Mouse (Mus musculus) thymus, postnatal 4 days (tissue): ENCODE measurements around the gene Zfp637.
"Not testable (repeated sequence)": the region's sequence is repeated elsewhere in the genome, so short reads cannot be mapped to it uniquely, and the experiment has no call there.

Experiments
- DNase-seq: peaks from one replicate; pipeline ENCODE4 v3.0.0; 2021

The Zfp637 gene

GRCm38 (mm10) chr6:117868187-117868586 is 27.2 kb downstream of the Zfp637 start:
- no peak for DNase-seq

- DNase-seq, result no peak
These were observed 30.1 kb downstream of the Zfp637 start for GRCm38 (mm10) chr6:117871034-117871433.

GRCm38 (mm10) chr6:117873450-117873849 is 32.5 kb downstream of the Zfp637 start:
- DNase-seq, result not testable (repeated sequence)

- no peak for DNase-seq
These were observed 33.8 kb downstream of the Zfp637 start for GRCm38 (mm10) chr6:117874621-117875281.

- DNase-seq, result no peak
These were observed 37.9 kb downstream of the Zfp637 start for GRCm38 (mm10) chr6:117878700-117879407.

GRCm38 (mm10) chr6:117879408-117880115 is 38.6 kb downstream of the Zfp637 start:
- DNase-seq, result peak; percentile 100

- no peak for DNase-seq
These were observed 39.4 kb downstream of the Zfp637 start for GRCm38 (mm10) chr6:117880394-117880838.

- no peak for DNase-seq
These were observed 40.2 kb downstream of the Zfp637 start for GRCm38 (mm10) chr6:117881229-117881628.

- peak; percentile 58 for DNase-seq
These were observed 41.0 kb downstream of the Zfp637 start for GRCm38 (mm10) chr6:117881997-117882396.

GRCm38 (mm10) chr6:117885943-117886342 is 45.0 kb downstream of the Zfp637 start:
- no peak for DNase-seq

- DNase-seq, result no peak
These were observed 47.1 kb downstream of the Zfp637 start for GRCm38 (mm10) chr6:117888032-117888431.

- no peak for DNase-seq
These were observed 47.7 kb downstream of the Zfp637 start for GRCm38 (mm10) chr6:117888642-117889096.

- DNase-seq, result no peak
These were observed 49.3 kb downstream of the Zfp637 start for GRCm38 (mm10) chr6:117890257-117890656.

GRCm38 (mm10) chr6:117891369-117892160 is 50.6 kb downstream of the Zfp637 start:
- peak; percentile 30 for DNase-seq

- no peak for DNase-seq
These were observed 51.4 kb downstream of the Zfp637 start for GRCm38 (mm10) chr6:117892386-117892785.

GRCm38 (mm10) chr6:117893435-117893834 is 52.5 kb downstream of the Zfp637 start:
- DNase-seq, result no peak
